ENCODE assay signal across 29 mouse cellular contexts in genomic region chr16:96934795-96935194, GRCm38 (mm10).
"Had no signal": no experiment of that assay in that cellular context is flagged by ENCODE, and none has a peak within 500 bp of the region (broad histone marks: within the 10 kb centered on the region; RNA-seq: fewer than 3 reads in every experiment).

No protein-coding gene starts in this region.

- H3K4me3 ChIP-seq: limb, embryonic 10.5 days; limb, embryonic 12.5 days; limb, embryonic 13.5 days; limb, embryonic 15.5 days; liver, embryonic 12.5 days; liver, embryonic 13.5 days; liver, embryonic 15.5 days; lung, embryonic 15.5 days; midbrain, embryonic 12.5 days; midbrain, embryonic 13.5 days; midbrain, embryonic 15.5 days; myocyte; neural tube, embryonic 12.5 days; neural tube, embryonic 13.5 days had no signal

- DNase-seq: left cerebral cortex, postnatal 4 days; liver; liver, embryonic 13.5 days; liver, postnatal 0 days; lung, adult 18-20 months; lung, adult 2 months; lung, embryonic 14.5 days; lung, postnatal 10 days; lung, postnatal 14 days; lung, postnatal 36 days; lung, postnatal 4 days; midbrain, embryonic 14.5 days had no signal

- H3K36me3 ChIP-seq: limb, embryonic 10.5 days; limb, embryonic 12.5 days; limb, embryonic 13.5 days; limb, embryonic 15.5 days; liver, embryonic 12.5 days; liver, embryonic 13.5 days; liver, embryonic 15.5 days; lung, embryonic 15.5 days; midbrain, embryonic 12.5 days; midbrain, embryonic 13.5 days; midbrain, embryonic 15.5 days; neural tube, embryonic 12.5 days; neural tube, embryonic 13.5 days had no signal

- H3K4me1 ChIP-seq: limb, embryonic 10.5 days; limb, embryonic 12.5 days; limb, embryonic 13.5 days; limb, embryonic 15.5 days; liver, embryonic 12.5 days; liver, embryonic 13.5 days; liver, embryonic 15.5 days; lung, embryonic 15.5 days; midbrain, embryonic 12.5 days; midbrain, embryonic 15.5 days; neural tube, embryonic 12.5 days; neural tube, embryonic 13.5 days had no signal

- H3K27ac ChIP-seq: limb, embryonic 10.5 days; limb, embryonic 12.5 days; limb, embryonic 13.5 days; limb, embryonic 15.5 days; liver, embryonic 12.5 days; liver, embryonic 13.5 days; liver, embryonic 14.5 days; liver, embryonic 15.5 days; lung, embryonic 15.5 days; macrophage; midbrain, embryonic 12.5 days; midbrain, embryonic 13.5 days; midbrain, embryonic 15.5 days; neural tube, embryonic 12.5 days; neural tube, embryonic 13.5 days had no signal

- H3K27me3 ChIP-seq: limb, embryonic 12.5 days; limb, embryonic 13.5 days; limb, embryonic 15.5 days; lung, embryonic 15.5 days; midbrain, embryonic 12.5 days; midbrain, embryonic 13.5 days; midbrain, embryonic 15.5 days; neural tube, embryonic 12.5 days; neural tube, embryonic 13.5 days had no signal

- H3K9me3 ChIP-seq: limb, embryonic 10.5 days; limb, embryonic 12.5 days; limb, embryonic 13.5 days; limb, embryonic 15.5 days; liver, embryonic 12.5 days; liver, embryonic 13.5 days; liver, embryonic 15.5 days; lung, embryonic 15.5 days; midbrain, embryonic 12.5 days; midbrain, embryonic 13.5 days; midbrain, embryonic 15.5 days; neural tube, embryonic 12.5 days; neural tube, embryonic 13.5 days had no signal

- ATAC-seq: liver, embryonic 12.5 days; liver, postnatal 0 days; lung, postnatal 0 days; midbrain, embryonic 13.5 days; midbrain, embryonic 15.5 days; midbrain, embryonic 16.5 days had no signal
